Mouse (Mus musculus): ENCODE results near the gene Zfp382. TPM values are rescaled to one million over a fixed set of nuclear protein-coding genes. Genes with fewer than 3 reads are reported as not detected.

Gene Zfp382
- polyA plus RNA-seq, 1 experiment from 2014 or later = 4.4 TPM

Small RNA genes within 50 kb of the gene (microRNA-seq; reads per million reads assigned to microRNA genes)
- not detected for gene Gm23368

Other genes starting within 250 kb of the Zfp382 start
- 14.7 and 15.3 TPM in 2 replicates for gene Zfp27, start 215.4 kb upstream of the Zfp382 start, polyA plus RNA-seq (2014; fragmentation: Nextera tagmentation; extraction: Ambion mirVana)
- 8.6 and 10.8 TPM in 2 replicates for gene Zfp383, start 213.7 kb upstream of the Zfp382 start, polyA plus RNA-seq (2014; fragmentation: Nextera tagmentation; extraction: Ambion mirVana)
- 10.6 and 12.6 TPM in 2 replicates for gene Zfp74, start 167.9 kb upstream of the Zfp382 start, polyA plus RNA-seq (2014; fragmentation: Nextera tagmentation; extraction: Ambion mirVana)
- 11.7 and 13.0 TPM in 2 replicates for gene Zfp568, start 138.0 kb upstream of the Zfp382 start, polyA plus RNA-seq (2014; fragmentation: Nextera tagmentation; extraction: Ambion mirVana)
- 6.1 and 6.2 TPM in 2 replicates for gene Zfp14, start 70.6 kb upstream of the Zfp382 start, polyA plus RNA-seq (2014; fragmentation: Nextera tagmentation; extraction: Ambion mirVana)
- 7.4 and 8.8 TPM in 2 replicates for gene Zfp82, start 49.0 kb upstream of the Zfp382 start, polyA plus RNA-seq (2014; fragmentation: Nextera tagmentation; extraction: Ambion mirVana)
- gene Gm26920, start 31.5 kb upstream of the Zfp382 start, polyA plus RNA-seq (2014; fragmentation: Nextera tagmentation; extraction: Ambion mirVana) = 1.2 and 2.4 TPM in 2 replicates
- 14.8 and 15.7 TPM in 2 replicates for gene Zfp566, start 31.4 kb upstream of the Zfp382 start, polyA plus RNA-seq (2014; fragmentation: Nextera tagmentation; extraction: Ambion mirVana)
- 138 and 139 TPM in 2 replicates for gene Zfp260, start 27.2 kb upstream of the Zfp382 start, polyA plus RNA-seq (2014; fragmentation: Nextera tagmentation; extraction: Ambion mirVana)
- 16.6 and 18.1 TPM in 2 replicates for gene Zfp146, start 47.8 kb downstream of the Zfp382 start, polyA plus RNA-seq (2014; fragmentation: Nextera tagmentation; extraction: Ambion mirVana)
- 3.5 and 4.1 TPM in 2 replicates for gene Cox7a1, start 62.2 kb downstream of the Zfp382 start, polyA plus RNA-seq (2014; fragmentation: Nextera tagmentation; extraction: Ambion mirVana)
- 39.0 and 43.9 TPM in 2 replicates for gene Capns1, start 76.9 kb downstream of the Zfp382 start, polyA plus RNA-seq (2014; fragmentation: Nextera tagmentation; extraction: Ambion mirVana)
- gene Polr2i, start 110.0 kb downstream of the Zfp382 start, polyA plus RNA-seq (2014; fragmentation: Nextera tagmentation; extraction: Ambion mirVana) = 149 and 163 TPM in 2 replicates
- 255 and 260 TPM in 2 replicates for gene Tbcb, start 110.3 kb downstream of the Zfp382 start, polyA plus RNA-seq (2014; fragmentation: Nextera tagmentation; extraction: Ambion mirVana)
- gene Ovol3, start 113.8 kb downstream of the Zfp382 start, polyA plus RNA-seq (2014; fragmentation: Nextera tagmentation; extraction: Ambion mirVana) = not detected in 2 replicates
- 0.19 and 0.28 TPM in 2 replicates for gene Thap8, start 158.2 kb downstream of the Zfp382 start, polyA plus RNA-seq (2014; fragmentation: Nextera tagmentation; extraction: Ambion mirVana)
- gene Wdr62, start 158.5 kb downstream of the Zfp382 start, polyA plus RNA-seq (2014; fragmentation: Nextera tagmentation; extraction: Ambion mirVana) = 11.3 and 11.5 TPM in 2 replicates
- gene Clip3, start 169.8 kb downstream of the Zfp382 start, polyA plus RNA-seq (2014; fragmentation: Nextera tagmentation; extraction: Ambion mirVana) = 66.6 and 92.0 TPM in 2 replicates
- 84.3 and 86.0 TPM in 2 replicates for gene Alkbh6, start 186.8 kb downstream of the Zfp382 start, polyA plus RNA-seq (2014; fragmentation: Nextera tagmentation; extraction: Ambion mirVana)
- 8.2 and 8.4 TPM in 2 replicates for gene Syne4, start 192.9 kb downstream of the Zfp382 start, polyA plus RNA-seq (2014; fragmentation: Nextera tagmentation; extraction: Ambion mirVana)
- gene E130208F15Rik, start 199.8 kb downstream of the Zfp382 start, polyA plus RNA-seq (2014; fragmentation: Nextera tagmentation; extraction: Ambion mirVana) = 0.52 TPM in 1 of 2 replicates, not detected in the other
- gene Sdhaf1, start 202.0 kb downstream of the Zfp382 start, polyA plus RNA-seq (2014; fragmentation: Nextera tagmentation; extraction: Ambion mirVana) = 23.1 and 24.5 TPM in 2 replicates
- 5.3 and 5.9 TPM in 2 replicates for gene Lrfn3, start 240.8 kb downstream of the Zfp382 start, polyA plus RNA-seq (2014; fragmentation: Nextera tagmentation; extraction: Ambion mirVana)